Mouse (Mus musculus) megakaryocyte, embryonic 14.5 days (primary cell): Measurements from ENCODE around the gene Kcne1.

Experiments used
- FLI1 ChIP-seq: IDR thresholded peaks from 2 replicates; pipeline ENCODE4 v1.6.1; 2012; ENCODE audit warnings: low read length, inconsistent platforms, mixed read lengths
- GATA1 ChIP-seq: IDR thresholded peaks from 3 replicates; pipeline ENCODE4 v1.6.1; 2012; ENCODE audit warnings: mixed read lengths, low read length, inconsistent platforms, borderline replicate concordance

DNA sequence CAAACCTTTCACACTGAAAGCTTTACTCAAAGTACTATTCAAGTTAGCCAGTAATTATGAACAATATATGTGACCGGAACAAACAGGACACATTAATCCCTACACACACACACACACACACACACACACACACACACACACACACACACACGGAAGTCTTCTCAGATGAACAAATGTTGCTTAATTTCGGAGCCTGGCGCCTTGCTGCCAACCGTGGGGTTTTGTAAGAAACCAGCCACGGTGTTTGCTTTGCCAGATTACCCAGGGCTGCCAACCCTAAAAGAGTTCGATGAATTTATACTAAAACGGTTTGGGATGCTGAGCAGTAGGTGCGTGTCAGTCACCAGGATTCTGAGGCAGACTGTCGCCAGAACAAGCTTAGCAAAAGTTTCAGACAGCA, 41.9 kb upstream of the Kcne1 start:
- TF ChIP-seq GATA1 (no peak), FLI1 (no peak)
